Mouse (Mus musculus): ENCODE results near the gene Vamp8. TPM values are rescaled to one million over a fixed set of nuclear protein-coding genes. Genes with fewer than 3 reads are reported as not detected.
A peak's percentile ranks its signal among the peaks of the same experiment; 100 is the strongest.

Gene Vamp8
- polyA plus RNA-seq, 1 experiment, result 57.0 TPM

DNA sequence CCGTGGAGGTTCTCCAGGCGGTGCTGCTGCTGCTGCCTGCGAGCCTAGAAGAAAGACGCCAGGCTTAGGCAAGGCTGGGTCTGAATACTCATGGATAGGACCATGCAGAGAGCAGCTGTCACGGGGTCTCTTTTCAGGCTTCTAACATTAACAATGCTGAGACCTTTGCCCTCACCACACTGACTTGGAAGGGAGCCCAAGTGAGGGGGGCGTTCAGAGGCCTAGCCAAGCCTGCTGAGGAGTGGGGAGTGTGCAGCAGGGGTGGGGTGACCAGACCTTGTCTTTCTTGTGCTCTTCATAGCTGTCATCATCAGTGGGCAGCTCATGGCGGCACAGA, 29.9 kb downstream of the Vamp8 start:
- no peak for DNase-seq
- no peaks in the 10 kb centered on the region for H3K27me3 ChIP-seq (ENCODE audit: control insufficient read depth, insufficient read depth, low read length)
- H3K4me3 ChIP-seq (replicated peaks; ENCODE audit: insufficient read depth, low read depth, low read length), result no peak overlapping the region
- TF ChIP-seq POLR2A (IDR thresholded peaks at IDR 0.05; ENCODE audit: borderline replicate concordance, insufficient read depth, low read length) (no peak), CTCF (IDR thresholded peaks at IDR 0.05; ENCODE audit: borderline replicate concordance, insufficient read depth, low read depth, low read length) (no peak)
- H3K27ac ChIP-seq (ENCODE audit: insufficient read depth, low read length), result no peak overlapping the region
- 19% methylated on average over 7 of the region's 7 CpGs for WGBS
- peaks cover 16% of the 10 kb centered on the region for H3K4me1 ChIP-seq (ENCODE audit: control insufficient read depth, insufficient read depth, low read length)

GRCm38 (mm10) chr6:72359891-72360598, 30.5 kb downstream of the Vamp8 start:
- 57% methylated on average over 11 of the region's 11 CpGs for WGBS
- Histone ChIP-seq H3K4me3 (replicated peaks; ENCODE audit: insufficient read depth, low read depth, low read length) (no peak overlapping the region), H3K27ac (ENCODE audit: insufficient read depth, low read length) (no peak overlapping the region), H3K4me1 (ENCODE audit: control insufficient read depth, insufficient read depth, low read length) (peaks cover 16% of the 10 kb centered on the region), H3K27me3 (ENCODE audit: control insufficient read depth, insufficient read depth, low read length) (no peaks in the 10 kb centered on the region)
- TF ChIP-seq POLR2A (IDR thresholded peaks at IDR 0.05; ENCODE audit: borderline replicate concordance, insufficient read depth, low read length) (no peak), CTCF (IDR thresholded peaks at IDR 0.05; ENCODE audit: borderline replicate concordance, insufficient read depth, low read depth, low read length) (no peak)
- no peak for DNase-seq

- no peak for DNase-seq
- no peaks in the 10 kb centered on the region for H3K27me3 ChIP-seq (ENCODE audit: control insufficient read depth, insufficient read depth, low read length)
- TF ChIP-seq POLR2A (IDR thresholded peaks at IDR 0.05; ENCODE audit: borderline replicate concordance, insufficient read depth, low read length) (no peak), CTCF (IDR thresholded peaks at IDR 0.05; ENCODE audit: borderline replicate concordance, insufficient read depth, low read depth, low read length) (no peak)
- WGBS, result 65% methylated on average over 2 of the region's 2 CpGs
- peaks cover 18% of the 10 kb centered on the region for H3K4me1 ChIP-seq (ENCODE audit: control insufficient read depth, insufficient read depth, low read length)
- H3K27ac ChIP-seq (ENCODE audit: insufficient read depth, low read length), result no peak overlapping the region
- H3K4me3 ChIP-seq (replicated peaks; ENCODE audit: insufficient read depth, low read depth, low read length), result no peak overlapping the region
Measured at GRCm38 (mm10) chr6:72359343-72359742, 31.2 kb downstream of the Vamp8 start.

DNA sequence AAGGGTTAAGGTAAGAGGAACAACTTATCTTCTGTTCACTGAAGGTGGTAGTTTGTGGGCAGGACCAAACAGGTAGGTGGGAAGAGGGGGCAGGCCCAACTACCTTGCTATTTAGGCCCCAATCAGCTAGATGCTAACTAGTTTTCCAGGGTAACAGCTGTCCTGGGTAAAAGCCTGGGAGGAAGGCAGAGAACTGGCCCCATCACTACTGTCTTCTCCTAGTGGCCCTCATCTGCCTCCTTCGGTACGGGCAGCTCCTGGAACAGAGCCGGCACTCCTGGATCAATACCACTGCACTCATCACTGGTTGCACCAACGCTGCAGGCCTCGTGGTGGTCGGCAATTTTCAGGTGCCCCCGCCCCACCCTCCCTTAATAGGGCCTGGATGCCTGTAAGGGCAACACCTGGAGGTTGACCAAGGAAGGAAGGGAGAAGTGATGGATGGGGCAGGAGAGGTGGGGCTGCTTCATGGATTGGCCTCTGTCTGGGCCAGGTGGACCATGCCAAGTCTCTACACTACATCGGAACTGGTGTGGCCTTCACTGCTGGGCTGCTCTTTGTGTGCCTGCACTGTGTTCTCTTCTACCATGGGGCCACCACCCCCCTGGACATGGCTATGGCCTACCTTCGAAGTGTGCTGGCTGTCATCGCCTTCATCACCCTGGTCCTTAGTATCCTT, 32.3 kb downstream of the Vamp8 start:
- H3K4me1 ChIP-seq (ENCODE audit: control insufficient read depth, insufficient read depth, low read length), result peaks cover 18% of the 10 kb centered on the region
- WGBS, result 82% methylated on average over 10 of the region's 10 CpGs

DNA sequence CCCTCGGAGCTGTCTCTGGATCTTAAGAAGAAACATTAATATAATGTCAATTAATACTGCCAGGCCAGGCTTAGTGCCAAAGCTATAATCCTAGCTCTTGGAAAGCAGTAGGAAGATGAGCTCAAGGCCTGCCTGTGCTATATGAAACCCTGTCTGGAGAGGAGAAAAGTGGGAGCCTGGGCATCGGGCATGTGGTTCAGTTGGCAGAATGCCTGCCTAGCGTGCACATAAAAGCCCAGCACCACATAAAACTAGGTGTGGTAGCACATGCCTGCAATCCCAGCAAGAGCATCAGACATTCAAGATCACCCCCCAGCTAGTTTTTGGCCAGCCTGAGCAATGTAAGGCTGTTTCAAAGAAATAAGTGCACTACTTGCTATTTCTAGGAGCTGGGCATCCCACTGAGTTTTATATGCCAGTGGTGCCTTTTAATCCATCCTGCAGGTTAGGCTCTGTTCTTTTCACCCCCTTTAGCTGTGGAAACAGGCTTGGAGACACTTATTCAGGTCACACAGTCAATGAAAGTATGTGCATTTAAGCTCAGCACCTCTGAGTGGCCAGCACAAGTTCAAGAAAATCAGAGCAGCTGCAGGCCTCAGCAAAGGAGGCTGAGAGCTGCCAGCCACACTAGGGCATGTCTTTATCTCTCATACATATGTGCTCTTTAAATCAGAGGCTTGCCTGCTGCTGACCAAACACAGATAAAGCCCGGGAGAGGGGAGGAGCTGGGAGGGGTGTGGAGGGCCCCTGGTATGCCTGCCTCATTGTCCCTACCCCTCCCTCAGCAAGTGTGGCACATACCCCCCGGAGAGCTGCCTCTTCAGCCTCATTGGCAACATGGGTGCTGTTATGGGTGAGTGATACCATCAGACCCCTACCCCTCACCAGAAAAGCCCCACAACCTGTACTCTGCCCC, 33.1 kb downstream of the Vamp8 start:
- WGBS, result 42% methylated on average over 5 of the region's 5 CpGs
- no peak overlapping the region for H3K4me3 ChIP-seq (replicated peaks; ENCODE audit: insufficient read depth, low read depth, low read length)
- no peak for DNase-seq
- peaks cover 18% of the 10 kb centered on the region for H3K4me1 ChIP-seq (ENCODE audit: control insufficient read depth, insufficient read depth, low read length)
- no peaks in the 10 kb centered on the region for H3K27me3 ChIP-seq (ENCODE audit: control insufficient read depth, insufficient read depth, low read length)
- TF ChIP-seq CTCF (IDR thresholded peaks at IDR 0.05; ENCODE audit: borderline replicate concordance, insufficient read depth, low read depth, low read length) (no peak), POLR2A (IDR thresholded peaks at IDR 0.05; ENCODE audit: borderline replicate concordance, insufficient read depth, low read length) (no peak)
- H3K27ac ChIP-seq (ENCODE audit: insufficient read depth, low read length), result no peak overlapping the region

More for the DNA sequence above, 32.3 kb downstream of the Vamp8 start:
- Histone ChIP-seq H3K4me3 (replicated peaks; ENCODE audit: insufficient read depth, low read depth, low read length) (no peak overlapping the region), H3K27me3 (ENCODE audit: control insufficient read depth, insufficient read depth, low read length) (no peaks in the 10 kb centered on the region), H3K27ac (ENCODE audit: insufficient read depth, low read length) (no peak overlapping the region)
- TF ChIP-seq POLR2A (IDR thresholded peaks at IDR 0.05; ENCODE audit: borderline replicate concordance, insufficient read depth, low read length) (no peak), CTCF (IDR thresholded peaks at IDR 0.05; ENCODE audit: borderline replicate concordance, insufficient read depth, low read depth, low read length) (no peak)
- DNase-seq, result no peak

DNA sequence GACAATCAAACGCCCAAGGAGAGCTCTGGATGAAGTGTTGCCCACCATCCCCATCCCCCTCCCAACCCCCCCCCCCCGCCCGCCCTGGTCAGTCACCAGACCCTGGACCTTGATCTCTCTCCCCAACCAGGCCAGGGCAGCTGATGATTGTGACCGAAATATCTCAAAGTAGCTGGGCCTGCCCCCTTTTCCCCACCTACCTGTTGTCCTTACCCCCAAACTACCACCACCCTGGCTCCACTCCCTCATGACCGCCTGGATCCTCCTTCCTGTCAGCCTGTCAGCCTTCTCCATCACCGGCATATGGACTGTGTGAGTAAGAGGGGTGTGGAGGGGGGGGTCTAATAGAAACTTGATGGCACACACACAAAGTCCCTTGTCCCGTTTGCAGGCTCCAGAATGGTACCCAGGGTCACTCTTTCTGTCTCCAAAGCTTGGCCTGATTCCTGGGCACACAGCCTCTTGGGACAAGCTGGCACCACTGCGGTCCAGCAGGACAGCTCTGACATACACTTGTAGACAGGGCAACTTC, 34.4 kb downstream of the Vamp8 start:
- no peak for DNase-seq
- H3K27me3 ChIP-seq (ENCODE audit: control insufficient read depth, insufficient read depth, low read length), result no peaks in the 10 kb centered on the region
- peak overlapping the region; percentile 84 for H3K4me3 ChIP-seq (replicated peaks; ENCODE audit: insufficient read depth, low read depth, low read length)
- TF ChIP-seq POLR2A (IDR thresholded peaks at IDR 0.05; ENCODE audit: borderline replicate concordance, insufficient read depth, low read length) (no peak), CTCF (IDR thresholded peaks at IDR 0.05; ENCODE audit: borderline replicate concordance, insufficient read depth, low read depth, low read length) (no peak)
- H3K4me1 ChIP-seq (ENCODE audit: control insufficient read depth, insufficient read depth, low read length), result peaks cover 13% of the 10 kb centered on the region
- peak overlapping the region; percentile 68; the same call in 1 of the 2 replicates for H3K27ac ChIP-seq (ENCODE audit: insufficient read depth, low read length)
- 27% methylated on average over 8 of the region's 8 CpGs for WGBS
